Comparison of ENCODE assay signal across 21 mouse cellular contexts in the genomic region with DNA sequence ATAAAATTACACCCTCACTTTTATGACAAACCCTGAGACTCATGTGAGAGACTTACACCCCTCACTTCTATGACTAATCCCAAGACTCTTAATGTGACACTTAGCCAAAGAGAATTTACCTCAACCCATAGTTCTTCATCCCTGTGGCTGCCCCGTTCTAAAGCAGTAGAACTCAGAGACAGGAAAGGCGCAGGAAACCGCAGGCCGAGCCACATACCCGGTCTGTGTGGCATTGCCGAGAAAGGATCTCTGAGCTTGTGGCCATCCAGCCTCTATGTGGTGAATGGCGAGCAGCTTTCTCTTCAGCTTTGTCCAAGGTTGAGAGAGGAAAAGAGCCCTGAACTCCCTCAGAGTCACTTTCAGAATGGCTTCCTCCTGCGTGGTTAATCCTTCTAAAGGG.
A peak's percentile ranks its signal among the peaks of the same experiment; 100 is the strongest.
DNase-seq lines count a peak whose midpoint lies in the region; ATAC-seq and TF ChIP-seq lines count a peak whose summit lies in the region.
"Had no signal": no experiment of that assay in that cellular context is flagged by ENCODE, and none has a peak within 500 bp of the region (broad histone marks: within the 10 kb centered on the region; RNA-seq: fewer than 3 reads in every experiment).

No protein-coding gene starts in this region.

- TF ChIP-seq CTCF in stomach, postnatal 0 days (IDR thresholded peaks at IDR 0.05; ENCODE audit: low read depth), result no peak

- H3K4me2 ChIP-seq in stomach, postnatal 0 days (replicated peaks; ENCODE audit: low read depth), result no peak overlapping the region
- H3K4me2 ChIP-seq: heart, embryonic 15.5 days; kidney, embryonic 15.5 days; limb, embryonic 13.5 days; neural tube, embryonic 12.5 days had no signal

- H3K4me3 ChIP-seq in stomach, postnatal 0 days (ENCODE audit: low read depth, low read length), result no peak overlapping the region
- H3K4me3 ChIP-seq: forebrain, embryonic 10.5 days; heart, adult 2 months; heart, embryonic 15.5 days; kidney, embryonic 15.5 days; limb, embryonic 13.5 days; neural tube, embryonic 12.5 days had no signal

- peak; percentile 83 for ATAC-seq in granulocyte monocyte progenitor cell, adult 5-6 weeks (replicated peaks; ENCODE audit: poor library complexity, severe bottlenecking)
- ATAC-seq in stomach, postnatal 0 days (ENCODE audit: low FRiP score, low TSS enrichment), result no peak
- ATAC-seq: forebrain, postnatal 0 days had no signal

- H3K9me3 ChIP-seq in stomach, postnatal 0 days (ENCODE audit: control insufficient read depth, low read length), result no peaks in the 10 kb centered on the region
- H3K9me3 ChIP-seq: forebrain, embryonic 10.5 days; heart, embryonic 15.5 days; kidney, embryonic 15.5 days; limb, embryonic 13.5 days; neural tube, embryonic 12.5 days had no signal

- H3K36me3 ChIP-seq in stomach, postnatal 0 days (ENCODE audit: control insufficient read depth, insufficient read depth, low read length), result no peaks in the 10 kb centered on the region
- H3K36me3 ChIP-seq: forebrain, embryonic 10.5 days; heart, embryonic 15.5 days; neural tube, embryonic 12.5 days had no signal

- TF ChIP-seq EP300 in stomach, postnatal 0 days (optimal IDR thresholded peaks at IDR 0.05), result no peak

- H3K4me1 ChIP-seq in stomach, postnatal 0 days (replicated peaks; ENCODE audit: control insufficient read depth, insufficient read depth), result no peaks in the 10 kb centered on the region
- H3K4me1 ChIP-seq: forebrain, embryonic 10.5 days; heart, embryonic 15.5 days; kidney, embryonic 15.5 days; limb, embryonic 13.5 days; neural tube, embryonic 12.5 days had no signal

- peak; percentile 96 for DNase-seq in heart, adult 11 months
- no peak for DNase-seq in heart, adult 9 months (ENCODE audit: low spot score in 2 of 2)
- peak; percentile 7 for DNase-seq in thymus, postnatal 14 days
- no peak for DNase-seq in thymus, postnatal 10 days (ENCODE audit: low spot score in 2 of 2)
- DNase-seq in natural killer cell, adult 2 months (ENCODE audit: low spot score in 2 of 2), result peak; percentile 12 to 19
- DNase-seq in stomach, postnatal 0 days (ENCODE audit: low spot score), result no peak
- DNase-seq in spleen, adult 18-20 months, result no peak
- DNase-seq: adrenal gland, postnatal 10 days; cerebellum, adult 18-20 months; cerebellum, postnatal 36 days; forebrain, postnatal 0 days; kidney, postnatal 4 days; lung, postnatal 10 days; right cerebral cortex, postnatal 4 days had no signal

- no peak overlapping the region for H3K9ac ChIP-seq in stomach, postnatal 0 days (ENCODE audit: low read length)
- H3K9ac ChIP-seq: forebrain, postnatal 0 days; heart, embryonic 15.5 days; kidney, embryonic 15.5 days; limb, embryonic 13.5 days; neural tube, embryonic 12.5 days had no signal

- no peaks in the 10 kb centered on the region for H3K27me3 ChIP-seq in stomach, postnatal 0 days (ENCODE audit: control insufficient read depth, insufficient read depth, low read length)
- H3K27me3 ChIP-seq: heart, embryonic 15.5 days; kidney, embryonic 15.5 days; neural tube, embryonic 12.5 days had no signal

- no peak overlapping the region for H3K27ac ChIP-seq in stomach, postnatal 0 days (replicated peaks)
- H3K27ac ChIP-seq: forebrain, embryonic 10.5 days; heart, adult 2 months; heart, embryonic 15.5 days; kidney, embryonic 15.5 days; limb, embryonic 13.5 days; neural tube, embryonic 12.5 days had no signal

- WGBS in stomach, postnatal 0 days, result 87% methylated on average over 8 of the region's 8 CpGs

Comparison
In these comparisons a context has a peak if more than half of its experiments do, and no peak if none do; other contexts are left out.
1. DNase-seq: peak in heart, adult 11 months (single experiment), thymus, postnatal 14 days (single experiment) and natural killer cell, adult 2 months (2 of 2); none in heart, adult 9 months (0 of 2), thymus, postnatal 10 days (0 of 2), stomach, postnatal 0 days (single experiment) and spleen, adult 18-20 months (0 of 2).